Mouse (Mus musculus): Measurements from ENCODE around the gene Tgfbr2.

Tgfbr2 gene

GRCm38 (mm10) chr9:116150725-116151396, 24.3 kb downstream of the Tgfbr2 start:
- no peak for DNase-seq

GRCm38 (mm10) chr9:116148809-116149208, 26.4 kb downstream of the Tgfbr2 start:
- DNase-seq, result no peak

- no peak for DNase-seq
Observed at GRCm38 (mm10) chr9:116146235-116146634, 28.9 kb downstream of the Tgfbr2 start.

GRCm38 (mm10) chr9:116145231-116145641, 29.9 kb downstream of the Tgfbr2 start:
- no peak for DNase-seq

GRCm38 (mm10) chr9:116140422-116140821, 34.7 kb downstream of the Tgfbr2 start:
- DNase-seq, result no peak

GRCm38 (mm10) chr9:116139549-116139948, 35.6 kb downstream of the Tgfbr2 start:
- DNase-seq, result no peak

- no peak for DNase-seq
Observed at GRCm38 (mm10) chr9:116138595-116139134, 36.5 kb downstream of the Tgfbr2 start.

- no peak for DNase-seq
Observed at GRCm38 (mm10) chr9:116137645-116138044, 37.5 kb downstream of the Tgfbr2 start.

- DNase-seq, result no peak
Observed at GRCm38 (mm10) chr9:116136811-116137210, 38.3 kb downstream of the Tgfbr2 start.

GRCm38 (mm10) chr9:116136146-116136545, 39.0 kb downstream of the Tgfbr2 start:
- no peak for DNase-seq

GRCm38 (mm10) chr9:116134488-116134887, 40.7 kb downstream of the Tgfbr2 start:
- no peak for DNase-seq

- no peak for DNase-seq
Observed at GRCm38 (mm10) chr9:116133312-116133980, 41.7 kb downstream of the Tgfbr2 start.

GRCm38 (mm10) chr9:116128886-116129285, 46.3 kb downstream of the Tgfbr2 start:
- DNase-seq, result no peak

GRCm38 (mm10) chr9:116128311-116128710, 46.8 kb downstream of the Tgfbr2 start:
- no peak for DNase-seq

GRCm38 (mm10) chr9:116126494-116126893, 48.7 kb downstream of the Tgfbr2 start:
- no peak for DNase-seq

- no peak for DNase-seq
Observed at GRCm38 (mm10) chr9:116122969-116123589, 52.1 kb downstream of the Tgfbr2 start.

- no peak for DNase-seq
Observed at GRCm38 (mm10) chr9:116122544-116122943, 52.6 kb downstream of the Tgfbr2 start.

- DNase-seq, result no peak
Observed at GRCm38 (mm10) chr9:116121472-116121871, 53.7 kb downstream of the Tgfbr2 start.

- DNase-seq, result no peak
Observed at GRCm38 (mm10) chr9:116119990-116120389, 55.2 kb downstream of the Tgfbr2 start.

GRCm38 (mm10) chr9:116118332-116118872, 56.8 kb downstream of the Tgfbr2 start:
- no peak for DNase-seq

GRCm38 (mm10) chr9:116115875-116116274, 59.3 kb downstream of the Tgfbr2 start:
- DNase-seq, result no peak

- DNase-seq, result no peak
Observed at GRCm38 (mm10) chr9:116114339-116114738, 60.8 kb downstream of the Tgfbr2 start.

GRCm38 (mm10) chr9:116111149-116111970, 63.8 kb downstream of the Tgfbr2 start:
- no peak for DNase-seq

Measured in cerebellum, adult 18-20 months (tissue).